9 mouse cellular contexts compared by ENCODE assay signal in the genomic region with DNA sequence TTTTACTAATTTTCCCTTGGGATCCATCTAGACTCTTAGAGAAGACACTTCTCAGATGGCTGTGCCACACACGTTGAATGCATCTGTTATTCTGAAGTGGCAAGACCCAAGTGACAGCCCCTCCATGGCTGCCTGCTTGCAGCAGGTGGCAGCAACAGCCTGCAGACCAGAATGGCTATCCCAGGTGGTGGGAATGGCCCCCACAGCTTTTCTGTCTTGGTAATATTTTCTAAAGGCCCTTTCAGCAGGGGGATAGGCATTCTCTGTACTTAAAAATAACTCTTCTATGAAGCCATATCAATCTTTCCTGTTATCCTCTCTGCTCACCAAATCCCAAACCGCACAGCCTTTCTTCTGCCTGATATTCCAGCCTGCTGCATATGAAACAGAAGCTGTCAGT. TPM values are rescaled to one million over a fixed set of nuclear protein-coding genes. Genes with fewer than 3 reads are reported as not detected.
DNase-seq lines count a peak whose midpoint lies in the region; ATAC-seq lines count a peak whose summit lies in the region.
"Had no signal": no experiment of that assay in that cellular context is flagged by ENCODE, and none has a peak within 500 bp of the region (broad histone marks: within the 10 kb centered on the region; RNA-seq: fewer than 3 reads in every experiment).

No protein-coding gene starts in this region.

- no peak overlapping the region for H3K9ac ChIP-seq in neural tube, embryonic 15.5 days (replicated peaks)

- WGBS in heart, embryonic 10.5 days = 45% methylated on average over 2 of the region's 2 CpGs
- WGBS in neural tube, embryonic 15.5 days = 26% methylated on average over 2 of the region's 2 CpGs

- H3K4me3 ChIP-seq in heart, embryonic 10.5 days = no peak overlapping the region
- H3K4me3 ChIP-seq in neural tube, embryonic 15.5 days (replicated peaks) = no peak overlapping the region

- intact Hi-C loops in left cerebral cortex, postnatal 14 days (cut with DNase I) = loop anchor here (5.0 kb wide), 1 partner anchor 376 kb away; the partner anchor contains the start of gene Nectin3

- peak; percentile 1 for DNase-seq in heart, adult 8-10 months (ENCODE audit: low spot score)
- no peak for DNase-seq in heart, embryonic 10.5 days (ENCODE audit: low spot score)
- DNase-seq in B cell, adult 2 months = peak; percentile 6 to 7
- peak; percentile 9 for DNase-seq in adrenal gland, postnatal 25 days
- peak; percentile 15 to 19 for DNase-seq in frontal cortex, postnatal 25 days (ENCODE audit: low spot score in 2 of 2)
- DNase-seq in left cerebral cortex, postnatal 14 days (ENCODE audit: low spot score in 2 of 2) = peak; percentile 36 to 66
- DNase-seq in yolk sac, embryonic 10.5 days (ENCODE audit: low spot score) = no peak

- H3K27me3 ChIP-seq in heart, embryonic 10.5 days (ENCODE audit: insufficient read depth, poor library complexity, severe bottlenecking) = no peaks in the 10 kb centered on the region
- H3K27me3 ChIP-seq in neural tube, embryonic 15.5 days (replicated peaks) = no peaks in the 10 kb centered on the region

- H3K4me2 ChIP-seq in neural tube, embryonic 15.5 days = no peak overlapping the region

- no peaks in the 10 kb centered on the region for H3K36me3 ChIP-seq in heart, embryonic 10.5 days
- H3K36me3 ChIP-seq in neural tube, embryonic 15.5 days = no peaks in the 10 kb centered on the region

- no peak overlapping the region for H3K27ac ChIP-seq in heart, embryonic 10.5 days
- H3K27ac ChIP-seq in neural tube, embryonic 15.5 days (replicated peaks) = no peak overlapping the region

- H3K4me1 ChIP-seq in heart, embryonic 10.5 days = no peaks in the 10 kb centered on the region
- no peaks in the 10 kb centered on the region; the same call in 1 of the 2 replicates for H3K4me1 ChIP-seq in neural tube, embryonic 15.5 days

- no peaks in the 10 kb centered on the region for H3K9me3 ChIP-seq in heart, embryonic 10.5 days
- no peaks in the 10 kb centered on the region for H3K9me3 ChIP-seq in neural tube, embryonic 15.5 days (replicated peaks)

- ATAC-seq in neural tube, embryonic 15.5 days (ENCODE audit: low FRiP score) = peak; percentile 80; the same call in 1 of the 2 replicates

RNA-seq across cellular contexts. Expression of gene Cd96, which starts 1.4 kb away (rescaled TPM):
- total RNA-seq in heart, adult 8-10 months (2022) = not detected
- not detected in 2 replicates for polyA plus RNA-seq in heart, embryonic 10.5 days (2016; fragmentation: Nextera tagmentation; extraction: Ambion mirVana)
- not detected in 2 replicates for total RNA-seq in adrenal gland, postnatal 25 days (2021)
- not detected for total RNA-seq in left cerebral cortex, postnatal 14 days (2021)
- polyA plus RNA-seq in neural tube, embryonic 15.5 days (2015; fragmentation: Nextera tagmentation; extraction: Ambion mirVana) = 0.13 and 2.1 TPM in 2 replicates
- polyA plus RNA-seq: heart, embryonic 14.5 days had no signal

RNA-seq across cellular contexts. Expression of gene Gm4737, which starts 33.5 kb away (rescaled TPM):
- 10 to 100 TPM; 10.0 to 12.8 (median 12.0) TPM for total RNA-seq in heart, adult 8-10 months (2022)
- polyA plus RNA-seq in heart, embryonic 10.5 days (2016; fragmentation: Nextera tagmentation; extraction: Ambion mirVana) = 2.7 and 3.2 TPM in 2 replicates
- total RNA-seq in adrenal gland, postnatal 25 days (2021) = 28.4 and 30.7 TPM in 2 replicates
- 10 to 100 TPM; 10.9 to 11.0 TPM for total RNA-seq in left cerebral cortex, postnatal 14 days (2021)
- 1.0 and 3.4 TPM in 2 replicates for polyA plus RNA-seq in neural tube, embryonic 15.5 days (2015; fragmentation: Nextera tagmentation; extraction: Ambion mirVana)

Comparison
In these comparisons a context has a peak if more than half of its experiments do, and no peak if none do; other contexts are left out.
1. DNase-seq: peak in heart, adult 8-10 months (single experiment), B cell, adult 2 months (2 of 2), adrenal gland, postnatal 25 days (single experiment), frontal cortex, postnatal 25 days (2 of 2) and left cerebral cortex, postnatal 14 days (2 of 2); none in heart, embryonic 10.5 days (single experiment) and yolk sac, embryonic 10.5 days (single experiment).